Mouse (Mus musculus) C2C12 (cell line): Measurements from ENCODE around the gene Lrrc25.

Experiments used
- CTCF ChIP-seq: IDR thresholded peaks from one replicate; pipeline ENCODE4 v1.5.1; 2011; ENCODE audit not compliant: control insufficient read depth, insufficient read depth, insufficient read length
- FOSL1 ChIP-seq: IDR thresholded peaks from one replicate; pipeline ENCODE4 v1.8.0; 2011; ENCODE audit warnings: mild to moderate bottlenecking, low read length; ENCODE audit not compliant: poor library complexity, insufficient read depth, severe bottlenecking
- MAX ChIP-seq: IDR thresholded peaks from one replicate; pipeline ENCODE4 v1.6.1; 2011; ENCODE audit warnings: mild to moderate bottlenecking, control low read depth

GRCm38 (mm10) chr8:70615894-70616293 is at the start of gene Lrrc25:
- TF ChIP-seq CTCF: no peak
- TF ChIP-seq FOSL1: no peak
- no peak for TF ChIP-seq MAX
